Mouse (Mus musculus): ENCODE measurements around the gene Tmem178.

- TF ChIP-seq CTCF (IDR thresholded peaks at IDR 0.05; ENCODE audit: borderline replicate concordance, insufficient read depth, low read depth, low read length) = no peak
- TF ChIP-seq POLR2A (IDR thresholded peaks at IDR 0.05; ENCODE audit: borderline replicate concordance, insufficient read depth, low read length) = no peak
These were observed 57.2 kb downstream of the Tmem178 start for GRCm38 (mm10) chr17:81001647-81002046.
